Mouse (Mus musculus): ENCODE results near the gene Tbc1d30.
"Not testable (repeated sequence)": the region's sequence is repeated elsewhere in the genome, so short reads cannot be mapped to it uniquely, and the experiment has no call there.

Tbc1d30 gene

DNA sequence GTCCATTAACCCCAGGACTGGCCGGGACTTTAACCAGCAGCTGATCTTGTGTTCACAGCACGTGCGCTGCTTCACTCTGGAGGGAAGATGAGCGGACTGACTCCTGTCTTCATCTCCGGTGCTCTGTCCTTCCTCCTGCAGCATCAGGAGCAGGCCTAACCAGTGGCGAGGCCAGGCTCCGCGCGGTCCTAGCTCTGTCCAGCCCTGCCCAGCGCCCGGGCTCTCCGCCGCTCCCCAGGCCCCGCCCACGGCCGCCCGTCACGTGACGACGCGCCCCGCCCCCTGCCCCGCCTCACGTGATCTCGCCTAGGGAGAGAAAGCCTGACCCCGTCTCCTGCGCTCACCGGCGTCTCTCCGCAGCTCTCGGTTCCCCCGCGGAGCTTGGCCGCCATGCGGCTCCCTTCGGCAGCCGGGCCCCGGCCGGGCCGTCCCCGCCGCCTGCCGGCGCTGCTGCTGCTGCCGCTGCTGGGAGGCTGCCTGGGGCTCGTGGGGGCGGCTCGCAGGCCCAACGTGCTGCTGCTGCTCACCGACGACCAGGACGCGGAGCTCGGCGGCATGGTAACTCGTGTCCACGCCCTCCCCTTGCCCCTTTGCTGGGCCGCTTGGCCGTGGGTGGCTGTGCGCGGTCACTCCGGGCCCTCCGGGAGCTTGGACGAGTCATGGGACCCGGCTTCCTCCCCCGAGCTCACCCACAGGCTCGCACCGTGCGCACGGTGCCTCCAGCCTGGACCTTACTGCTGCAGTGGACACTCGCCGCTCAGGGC is 13.9 kb upstream of the Tbc1d30 start, which contains the start of gene Gns:
Gns (plus strand) TSS at position 290 of the 764 bp plus-strand sequence.
- peak; percentile 93 for DNase-seq

DNA sequence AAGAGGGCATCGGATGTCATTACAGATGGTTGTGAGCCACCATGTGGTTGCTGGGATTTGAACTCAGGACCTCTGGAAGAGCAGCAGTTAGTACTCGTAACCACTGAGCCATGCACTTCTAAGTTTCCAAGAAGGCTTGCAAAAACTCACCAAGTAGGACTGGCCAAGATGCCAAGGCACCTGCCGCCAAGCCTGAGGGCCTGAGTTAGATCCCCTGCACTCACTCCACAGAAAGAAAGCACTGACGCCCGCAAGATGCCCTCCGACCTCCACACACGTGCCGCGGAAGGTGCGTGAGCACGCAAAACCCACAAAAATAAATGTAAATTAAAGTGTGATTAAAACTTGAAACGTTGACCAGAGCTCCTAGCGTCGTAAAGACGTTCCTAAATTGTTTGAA is 13.2 kb upstream of the Tbc1d30 start:
- DNase-seq = no peak

GRCm38 (mm10) chr10:121363201-121363600 is 12.1 kb upstream of the Tbc1d30 start:
- no peak for DNase-seq

GRCm38 (mm10) chr10:121360358-121360757 is 9.3 kb upstream of the Tbc1d30 start:
- no peak for DNase-seq

- DNase-seq = no peak
Measured at GRCm38 (mm10) chr10:121351692-121352290, 713 bp upstream of the Tbc1d30 start.

GRCm38 (mm10) chr10:121350357-121351065 is 567 bp downstream of the Tbc1d30 start:
- no peak for DNase-seq

GRCm38 (mm10) chr10:121349244-121349643 is 1.8 kb downstream of the Tbc1d30 start:
- DNase-seq = no peak

- no peak for DNase-seq
Measured at GRCm38 (mm10) chr10:121343867-121344266, 7.2 kb downstream of the Tbc1d30 start.

GRCm38 (mm10) chr10:121342260-121342659 is 8.8 kb downstream of the Tbc1d30 start:
- DNase-seq = no peak

DNA sequence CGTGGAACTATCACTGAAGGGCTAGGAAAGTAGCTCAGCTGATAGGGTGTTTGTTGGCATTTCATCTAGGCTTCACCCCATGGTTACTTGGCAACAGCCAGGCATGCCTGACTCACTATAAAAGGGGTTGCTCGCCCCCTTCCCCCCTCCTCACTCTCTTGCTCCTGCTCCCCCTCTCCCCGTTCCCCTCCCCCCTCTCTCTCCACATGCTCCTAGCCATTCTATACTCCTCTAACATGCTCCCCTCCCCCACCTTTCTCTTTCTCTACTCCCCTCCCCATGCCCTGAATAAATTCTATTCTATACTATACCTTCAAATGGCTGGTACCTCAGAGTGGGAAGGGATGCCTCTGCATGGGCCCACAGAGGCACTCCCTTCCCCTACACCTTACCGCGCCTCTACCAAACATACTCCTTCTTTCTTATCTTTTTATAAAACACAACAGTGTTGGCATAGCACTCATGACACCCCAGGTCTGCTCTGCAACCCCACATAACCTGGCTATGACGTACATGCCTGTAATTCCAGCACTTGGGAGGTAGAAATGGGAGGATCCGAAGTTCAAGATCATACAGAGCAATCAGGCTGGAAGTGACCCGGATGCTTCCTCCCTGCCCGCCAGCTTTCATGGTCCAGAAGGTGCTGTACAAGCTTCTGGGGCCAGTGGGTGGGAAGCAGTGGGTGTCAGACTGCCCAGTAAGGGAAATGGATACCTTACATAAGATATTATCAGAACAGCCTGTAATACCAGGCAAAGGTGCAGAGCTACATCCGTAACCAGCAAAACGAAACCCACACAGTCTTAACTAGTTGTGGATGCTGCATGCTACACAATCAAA is 10.1 kb downstream of the Tbc1d30 start:
- peak; percentile 35 for DNase-seq

- not testable (repeated sequence) for DNase-seq
Measured at GRCm38 (mm10) chr10:121336536-121336935, 14.5 kb downstream of the Tbc1d30 start.

GRCm38 (mm10) chr10:121334576-121334975 is 16.5 kb downstream of the Tbc1d30 start:
- peak; percentile 54 for DNase-seq

- DNase-seq = peak; percentile 60
Measured at GRCm38 (mm10) chr10:121330940-121331339, 20.1 kb downstream of the Tbc1d30 start.

DNA sequence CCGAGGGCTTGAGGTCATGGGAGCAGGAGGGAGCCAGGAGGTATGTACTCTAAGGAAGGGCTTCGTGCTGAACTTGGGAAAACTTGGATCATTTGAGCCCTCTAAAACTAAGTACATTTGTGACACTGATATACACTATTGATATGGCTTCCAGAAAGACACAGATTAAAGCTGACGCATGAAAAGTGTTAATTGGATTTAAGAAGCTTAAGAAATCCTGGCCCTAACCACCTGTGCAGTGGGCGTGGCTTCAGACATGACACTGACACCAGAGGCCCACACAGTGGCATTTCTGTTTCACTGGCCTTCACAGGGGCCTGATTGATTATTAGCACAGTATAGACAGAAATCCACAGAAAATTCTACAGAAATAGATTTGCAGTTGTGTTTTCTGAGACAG is 21.5 kb downstream of the Tbc1d30 start:
- DNase-seq = no peak

DNA sequence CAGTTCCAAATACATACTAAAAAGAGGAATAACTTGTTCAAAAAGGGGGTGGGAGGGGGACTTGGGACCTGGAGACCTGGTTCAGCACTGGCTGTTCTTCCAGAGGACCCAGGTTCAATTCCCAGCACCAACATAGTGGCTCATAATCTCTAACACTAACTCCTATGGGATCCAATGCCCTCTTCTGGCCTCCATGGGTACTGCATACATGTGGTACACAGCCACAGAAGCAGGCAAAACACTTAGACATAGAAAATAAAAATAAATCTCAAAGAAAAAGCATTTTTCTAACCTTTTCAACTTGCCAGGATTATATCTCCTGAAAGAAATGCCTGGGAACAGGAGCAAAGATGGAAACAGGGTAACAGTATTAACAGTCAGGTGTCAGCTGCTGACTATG is 24.9 kb downstream of the Tbc1d30 start:
- no peak for DNase-seq

- peak; percentile 32 for DNase-seq
Measured at GRCm38 (mm10) chr10:121323493-121323892, 27.6 kb downstream of the Tbc1d30 start.

GRCm38 (mm10) chr10:121318397-121318950 is 32.6 kb downstream of the Tbc1d30 start:
- no peak for DNase-seq

GRCm38 (mm10) chr10:121316361-121316760 is 34.7 kb downstream of the Tbc1d30 start:
- no peak for DNase-seq

GRCm38 (mm10) chr10:121315321-121316283 is 35.5 kb downstream of the Tbc1d30 start:
- DNase-seq = no peak

GRCm38 (mm10) chr10:121314186-121314585 is 36.9 kb downstream of the Tbc1d30 start:
- DNase-seq = no peak

GRCm38 (mm10) chr10:121313049-121313448 is 38.0 kb downstream of the Tbc1d30 start:
- DNase-seq = no peak
